Mouse (Mus musculus) hindbrain, embryonic 16.5 days (tissue): ENCODE measurements around the gene Grk6. TPM values are rescaled to one million over a fixed set of nuclear protein-coding genes. Genes with fewer than 3 reads are reported as not detected.
A peak's percentile ranks its signal among the peaks of the same experiment; 100 is the strongest.

Experiments used
- ATAC-seq: fragments of 200-750 bp; cut with Nextera tagmentation; 2 replicates; pipeline ENCODE4 v1.8.0; 2017; ENCODE audit warnings: moderate TSS enrichment, moderate library complexity
- H3K27ac ChIP-seq: fragments of 300-500 bp; sonication (generic); 2 replicates; pipeline ENCODE4 v1.5.1; 2014; ENCODE audit warnings: low read depth, mild to moderate bottlenecking, control low read depth, low read length, moderate library complexity
- H3K27me3 ChIP-seq: fragments of 300-500 bp; sonication (generic); replicated peaks from 2 replicates; pipeline ENCODE4 v1.6.1; 2014; ENCODE audit warnings: low read length; ENCODE audit not compliant: control insufficient read depth, insufficient read depth
- H3K36me3 ChIP-seq: fragments of 300-500 bp; sonication (generic); 2 replicates; pipeline ENCODE4 v1.6.1; 2014; ENCODE audit warnings: mild to moderate bottlenecking, low read length, moderate library complexity, mixed read lengths; ENCODE audit not compliant: control insufficient read depth, insufficient read depth
- H3K4me1 ChIP-seq: fragments of 300-500 bp; sonication (generic); 2 replicates; pipeline ENCODE4 v1.6.1; 2014; ENCODE audit warnings: low read depth, low read length; ENCODE audit not compliant: control insufficient read depth, insufficient read depth
- H3K4me2 ChIP-seq: fragments of 300-500 bp; sonication (generic); 2 replicates; pipeline ENCODE4 v1.6.1; 2014; ENCODE audit warnings: mild to moderate bottlenecking, low read length, control low read depth, moderate library complexity
- H3K4me3 ChIP-seq: fragments of 300-500 bp; sonication (generic); 2 replicates; pipeline ENCODE4 v1.5.1; 2014; ENCODE audit warnings: mild to moderate bottlenecking, low read length, control low read depth, moderate library complexity
- H3K9ac ChIP-seq: fragments of 300-500 bp; sonication (generic); 2 replicates; pipeline ENCODE4 v1.6.1; 2014; ENCODE audit warnings: low read depth, mild to moderate bottlenecking, control low read depth, low read length, moderate library complexity
- H3K9me3 ChIP-seq: fragments of 300-500 bp; sonication (generic); 2 replicates; pipeline ENCODE4 v1.6.1; 2014; ENCODE audit warnings: mild to moderate bottlenecking, low read length, moderate library complexity; ENCODE audit not compliant: control insufficient read depth
- WGBS: fragments of 180-500 bp; shearing (Covaris S2); extraction: QIAGEN DNeasy Blood & Tissue Kit; methylation state at CpG from one replicate; pipeline ENCODE4 v1.1.7; 2014; 5-methylcytosine and 5-hydroxymethylcytosine counted together
- polyA plus RNA-seq: library from polyadenylated mRNA; unstranded; fragments of >200 nt; fragmentation: Nextera tagmentation; extraction: Ambion mirVana; gene quantifications from 2 replicates; pipeline ENCODE4 v1.2.1, GENCODE M21; 2015

The Grk6 gene
- polyA plus RNA-seq, 1 experiment from 2014 or later, result 15.8 TPM

- Histone ChIP-seq H3K9ac (no peak overlapping the region), H3K4me2 (no peak overlapping the region), H3K27me3 (no peaks in the 10 kb centered on the region), H3K9me3 (no peaks in the 10 kb centered on the region), H3K27ac (no peak overlapping the region), H3K36me3 (no peaks in the 10 kb centered on the region), H3K4me1 (peaks cover 9% of the 10 kb centered on the region), H3K4me3 (no peak overlapping the region)
- no peak for ATAC-seq
- 89% methylated on average over 4 of the region's 4 CpGs for WGBS
Observed at GRCm38 (mm10) chr13:55407341-55407740, 37.5 kb upstream of the Grk6 start.

DNA sequence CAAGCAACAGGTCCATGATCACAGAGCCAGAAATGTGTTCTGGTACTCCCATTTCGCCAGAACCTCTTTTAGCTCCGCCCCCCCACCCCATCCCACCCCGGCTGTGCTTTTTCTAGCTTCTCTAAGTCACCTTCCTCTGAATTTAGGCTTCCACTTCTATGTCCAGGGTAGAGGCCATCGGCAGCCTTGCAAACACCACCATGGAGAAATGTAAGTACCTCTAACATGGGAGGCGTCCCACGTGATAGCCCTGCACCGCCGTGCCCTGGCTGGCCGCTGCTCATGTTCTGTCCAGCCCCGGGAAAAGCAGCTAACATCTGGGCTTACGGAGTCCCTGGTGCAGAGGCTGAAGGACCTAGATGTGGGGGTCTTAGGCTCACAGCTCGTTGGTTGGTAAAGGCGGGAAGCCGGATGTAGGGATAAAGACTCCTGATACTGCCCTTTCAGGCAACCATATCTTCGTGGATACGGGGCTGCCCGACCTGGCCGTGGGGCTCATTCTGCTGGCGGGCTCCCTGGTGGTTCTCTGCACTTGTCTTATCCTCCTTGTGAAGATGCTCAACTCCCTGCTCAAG lies 36.2 kb upstream of the Grk6 start:
- Histone ChIP-seq H3K4me1 (peaks cover 9% of the 10 kb centered on the region), H3K36me3 (no peaks in the 10 kb centered on the region), H3K4me2 (no peak overlapping the region), H3K9ac (no peak overlapping the region), H3K9me3 (no peaks in the 10 kb centered on the region), H3K27ac (no peak overlapping the region), H3K27me3 (no peaks in the 10 kb centered on the region; the same call in 1 of the 2 replicates), H3K4me3 (no peak overlapping the region)
- WGBS, result 87% methylated on average over 19 of the region's 19 CpGs
- no peak for ATAC-seq

GRCm38 (mm10) chr13:55411826-55412225 lies 33.0 kb upstream of the Grk6 start:
- WGBS, result 82% methylated on average over 7 of the region's 7 CpGs
- no peaks in the 10 kb centered on the region for H3K36me3 ChIP-seq
- H3K4me3 ChIP-seq, result no peak overlapping the region
- H3K9ac ChIP-seq, result no peak overlapping the region
- H3K4me2 ChIP-seq, result no peak overlapping the region
- no peaks in the 10 kb centered on the region; the same call in 1 of the 2 replicates for H3K27me3 ChIP-seq
- no peaks in the 10 kb centered on the region for H3K9me3 ChIP-seq
- H3K27ac ChIP-seq, result no peak overlapping the region
- 0 out of 2 replicates have a peak, but pooled peaks cover 2% of the 10 kb centered on the region for H3K4me1 ChIP-seq
- ATAC-seq, result no peak

GRCm38 (mm10) chr13:55412643-55413307 lies 32.1 kb upstream of the Grk6 start:
- H3K4me2 ChIP-seq, result no peak overlapping the region
- no peak overlapping the region for H3K9ac ChIP-seq
- peaks cover 2% of the 10 kb centered on the region; the same call in 1 of the 2 replicates for H3K27me3 ChIP-seq
- no peak for ATAC-seq
- H3K4me3 ChIP-seq, result no peak overlapping the region
- WGBS, result 76% methylated on average over 13 of the region's 13 CpGs
- no peaks in the 10 kb centered on the region for H3K9me3 ChIP-seq
- no peaks in the 10 kb centered on the region for H3K36me3 ChIP-seq
- H3K4me1 ChIP-seq, result 0 out of 2 replicates have a peak, but pooled peaks cover 2% of the 10 kb centered on the region
- no peak overlapping the region for H3K27ac ChIP-seq

DNA sequence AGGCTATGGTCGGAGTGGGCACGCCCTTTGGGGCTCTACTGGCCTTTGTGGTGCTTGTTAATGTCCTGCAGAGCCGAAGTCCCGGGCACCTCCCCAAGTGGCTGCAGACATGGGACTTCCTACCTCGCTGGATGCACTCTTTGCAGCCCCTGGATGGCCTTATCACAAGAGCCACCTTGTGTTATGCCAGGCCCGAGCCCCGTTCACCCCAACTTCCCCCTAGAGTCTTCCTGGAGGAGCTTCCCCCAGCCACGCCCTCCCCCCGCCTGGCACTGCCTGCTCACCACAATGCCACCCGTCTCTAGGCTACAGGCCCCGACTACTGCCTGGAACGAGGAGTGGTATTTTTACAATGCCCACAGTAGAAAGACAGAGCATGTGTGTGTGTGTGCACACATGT lies 31.5 kb upstream of the Grk6 start:
- Histone ChIP-seq H3K36me3 (no peaks in the 10 kb centered on the region), H3K27me3 (peaks cover 2% of the 10 kb centered on the region; the same call in 1 of the 2 replicates), H3K4me2 (no peak overlapping the region), H3K9me3 (no peaks in the 10 kb centered on the region), H3K4me3 (no peak overlapping the region), H3K27ac (no peak overlapping the region), H3K9ac (no peak overlapping the region), H3K4me1 (0 out of 2 replicates have a peak, but pooled peaks cover 4% of the 10 kb centered on the region)
- ATAC-seq, result no peak
- 78% methylated on average over 12 of the region's 12 CpGs for WGBS

- H3K4me2 ChIP-seq, result peak within 1 kb of the TSS; percentile 60
- H3K4me3 ChIP-seq, result peak within 1 kb of the TSS; percentile 43
- H3K4me1 ChIP-seq, result 0 out of 2 replicates have a peak, but pooled peaks cover 5% of the 10 kb centered on the region
- ATAC-seq, result peak; percentile 73
- no peak within 1 kb of the TSS; the same call in 1 of the 2 replicates for H3K27ac ChIP-seq
- peaks cover 11% of the 10 kb centered on the region for H3K27me3 ChIP-seq
- no peaks in the 10 kb centered on the region for H3K36me3 ChIP-seq
- peak within 1 kb of the TSS; percentile 70 for H3K9ac ChIP-seq
- H3K9me3 ChIP-seq, result no peaks in the 10 kb centered on the region
- 8% methylated on average over 41 of the region's 41 CpGs for WGBS
Observed at GRCm38 (mm10) chr13:55414743-55415380, 30.0 kb upstream of the Grk6 start, which contains the start of gene Pfn3. Gene Pfn3, minus strand, starts transcription at chr13:55415232.

GRCm38 (mm10) chr13:55418004-55418403 lies 26.9 kb upstream of the Grk6 start:
- H3K9ac ChIP-seq, result peak overlapping the region; percentile 46; the same call in 1 of the 2 replicates
- peak; percentile 55; the same call in 1 of the 2 replicates for ATAC-seq
- H3K4me3 ChIP-seq, result peak overlapping the region; percentile 27; the same call in 1 of the 2 replicates
- H3K27me3 ChIP-seq, result peaks cover 30% of the 10 kb centered on the region
- 8% methylated on average over 12 of the region's 12 CpGs for WGBS
- no peak overlapping the region for H3K27ac ChIP-seq
- H3K4me1 ChIP-seq, result peaks cover 13% of the 10 kb centered on the region
- no peaks in the 10 kb centered on the region for H3K36me3 ChIP-seq
- no peaks in the 10 kb centered on the region for H3K9me3 ChIP-seq
- peak overlapping the region; percentile 50 for H3K4me2 ChIP-seq

DNA sequence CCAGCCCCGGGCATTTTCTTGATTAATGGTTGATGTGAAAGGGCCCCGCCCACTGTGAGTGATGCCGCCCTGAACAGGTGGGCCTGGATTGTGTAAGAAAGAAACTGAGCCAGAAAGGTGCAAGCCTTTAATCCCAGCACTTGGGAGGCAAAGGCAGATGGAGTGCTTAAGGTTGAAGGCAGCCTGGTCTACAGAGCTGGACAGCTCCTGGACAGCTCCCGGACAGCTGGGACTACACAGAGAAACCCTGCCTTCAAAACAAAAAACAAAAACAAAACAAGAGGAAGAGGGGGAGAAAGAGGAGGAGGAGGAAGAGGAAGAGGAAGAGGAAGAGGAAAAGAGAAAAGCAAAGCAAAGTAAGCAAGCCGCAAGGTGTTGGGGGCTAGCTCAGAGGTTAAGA lies 25.7 kb upstream of the Grk6 start:
- no peak for ATAC-seq
- Histone ChIP-seq H3K27me3 (peaks cover 30% of the 10 kb centered on the region), H3K9ac (no peak overlapping the region), H3K9me3 (no peaks in the 10 kb centered on the region), H3K27ac (no peak overlapping the region), H3K4me3 (no peak overlapping the region), H3K36me3 (no peaks in the 10 kb centered on the region), H3K4me1 (peaks cover 13% of the 10 kb centered on the region), H3K4me2 (no peak overlapping the region)
- 90% methylated on average over 5 of the region's 5 CpGs for WGBS
